Mouse (Mus musculus) small intestine, adult 2 months (tissue): ENCODE results near the gene Dnajc22.

ENCODE experiments used
- CTCF ChIP-seq: fragments of 200-500 bp; IDR thresholded peaks from 2 replicates; pipeline ENCODE4 v1.5.1; 2012; ENCODE audit warnings: low read depth, mild to moderate bottlenecking, control low read depth, inconsistent platforms, low read length, moderate library complexity, mixed read lengths; ENCODE audit not compliant: insufficient replicate concordance, insufficient read length; ENCODE audit errors: extremely low read depth
- POLR2A ChIP-seq: fragments of 200-500 bp; IDR thresholded peaks from 2 replicates; pipeline ENCODE4 v1.6.1; 2012; ENCODE audit warnings: low read depth, mild to moderate bottlenecking, control low read depth, inconsistent platforms, low read length, moderate library complexity

DNA sequence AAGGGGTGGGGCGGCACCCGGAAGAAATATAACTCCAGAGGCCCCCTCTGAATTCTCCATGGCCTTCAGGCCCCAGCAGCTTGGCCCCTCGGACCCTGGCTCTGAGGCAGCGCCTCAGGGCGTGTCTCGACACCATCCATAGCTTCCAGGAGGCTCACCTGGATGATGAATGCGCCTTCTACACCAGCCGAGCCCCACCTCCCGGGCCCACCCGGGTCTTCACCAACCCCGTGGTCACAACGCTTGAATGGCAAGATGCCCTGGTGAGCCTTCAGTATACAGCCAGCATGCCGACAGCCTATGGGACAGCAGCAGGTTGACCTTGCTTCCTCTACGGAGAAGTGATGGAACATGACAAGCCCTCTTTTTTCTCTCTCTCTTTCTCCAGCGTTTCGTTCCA, 10.1 kb upstream of the Dnajc22 start:
- TF ChIP-seq CTCF = no peak
- no peak for TF ChIP-seq POLR2A
